Mouse (Mus musculus) common myeloid progenitor, adult 5-6 weeks (primary cell): Measurements from ENCODE around the gene Rora. TPM values are rescaled to one million over a fixed set of nuclear protein-coding genes. Genes with fewer than 3 reads are reported as not detected.

ENCODE experiments used
- ATAC-seq: replicated peaks from 2 replicates; pipeline ENCODE4 v1.8.0; 2016; ENCODE audit warnings: low read depth, mild to moderate bottlenecking, moderate TSS enrichment, inconsistent platforms; ENCODE audit not compliant: poor library complexity, severe bottlenecking
- total RNA-seq: library from RNA; stranded (forward); fragments of 200-1000, 187-1606 nt; gene quantifications from 2 replicates; pipeline ENCODE4 v1.2.3, GENCODE M21; 2017

Gene Rora
- total RNA-seq, 1 experiment from 2014 or later: 1.1 TPM

DNA sequence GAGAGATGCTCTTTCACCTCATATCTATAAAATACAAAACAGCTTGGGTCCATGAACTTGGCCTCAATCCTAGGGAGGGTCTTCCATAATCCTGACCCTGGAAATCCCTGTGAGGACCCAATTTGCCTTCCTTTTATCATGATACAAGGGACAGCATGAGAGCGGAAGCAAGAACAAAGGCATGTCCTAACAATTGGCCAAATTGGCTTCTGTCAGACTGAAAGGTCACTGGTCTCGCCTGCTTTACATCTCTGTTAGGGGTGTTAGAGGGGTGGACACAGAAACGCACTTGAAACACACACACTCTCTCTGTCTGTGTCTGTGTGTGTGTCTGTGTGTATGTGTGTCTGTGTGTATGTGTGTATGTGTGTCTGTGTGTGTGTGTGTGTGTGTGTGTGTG is 332.2 kb downstream of the Rora start:
- no peak for ATAC-seq

DNA sequence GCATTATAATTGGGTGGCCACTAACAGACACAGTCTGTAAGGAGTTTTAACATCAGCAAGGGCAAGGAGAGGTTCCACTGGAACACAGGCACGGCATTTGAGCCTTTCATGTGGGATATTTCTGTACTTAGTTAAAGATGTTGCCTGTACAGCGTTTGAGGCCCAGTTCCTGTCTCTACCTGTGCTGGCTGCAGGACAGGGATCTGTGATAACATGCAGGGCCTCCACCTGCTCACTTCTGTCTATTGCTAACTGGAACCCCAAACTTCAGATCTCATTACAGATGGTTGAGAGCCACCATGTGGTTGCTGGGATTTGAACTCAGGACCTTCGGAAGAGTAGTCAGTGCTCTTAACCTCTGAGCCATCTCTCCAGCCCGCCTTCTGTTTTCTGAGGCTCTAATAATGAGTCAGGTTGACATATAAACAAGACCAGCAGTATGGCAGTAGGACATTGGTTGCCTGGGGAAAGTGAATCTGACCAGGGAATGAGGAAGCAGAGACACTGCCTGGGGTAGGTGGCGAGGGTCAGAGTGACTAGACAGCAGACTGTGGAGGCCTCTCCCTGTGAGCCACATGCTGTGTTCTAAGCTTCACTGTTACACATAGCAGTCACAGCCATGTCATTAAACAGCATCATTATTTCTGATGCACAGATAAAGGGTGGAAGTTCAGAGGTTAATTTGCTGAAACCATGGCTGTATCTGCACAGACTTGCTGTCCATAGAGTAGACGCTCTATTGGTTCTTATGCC is 333.9 kb downstream of the Rora start:
- no peak for ATAC-seq

DNA sequence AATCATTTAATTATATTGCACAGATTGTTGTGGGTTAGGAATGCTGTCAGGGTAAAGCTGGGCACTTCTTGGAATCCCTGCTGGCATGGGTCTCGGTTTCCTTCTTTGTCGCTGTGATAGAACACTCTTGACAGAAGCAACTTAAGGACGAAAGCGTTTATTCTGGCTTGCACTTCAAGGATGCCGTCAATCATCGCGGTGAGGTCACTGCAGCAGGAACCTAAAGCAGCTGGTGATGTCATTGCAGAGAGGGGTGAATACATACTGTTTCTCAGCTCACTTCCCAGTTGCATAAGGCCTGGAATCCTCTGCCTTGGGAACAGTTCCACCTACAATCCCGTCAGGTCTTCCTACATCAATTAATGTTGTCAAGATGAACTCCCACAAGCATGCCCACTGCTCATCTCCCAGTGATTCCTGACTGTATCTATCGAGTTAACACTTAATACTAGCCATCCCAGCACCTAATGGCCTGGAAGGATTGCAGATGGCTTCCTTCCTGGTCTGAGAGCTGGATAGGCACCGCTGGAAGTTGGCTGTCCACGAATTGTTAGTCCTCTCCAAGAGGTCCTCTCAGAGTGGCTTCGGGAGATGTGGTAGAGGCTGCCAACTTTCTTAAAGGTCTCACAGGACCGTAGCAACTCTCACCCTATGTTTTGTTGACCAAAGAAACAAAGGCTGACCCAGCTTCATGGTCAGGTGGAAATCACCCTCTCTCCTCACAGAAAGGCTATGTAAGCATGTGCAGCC is 334.8 kb downstream of the Rora start:
- ATAC-seq: no peak

GRCm38 (mm10) chr9:68989885-68990449 is 336.4 kb downstream of the Rora start:
- ATAC-seq: no peak

DNA sequence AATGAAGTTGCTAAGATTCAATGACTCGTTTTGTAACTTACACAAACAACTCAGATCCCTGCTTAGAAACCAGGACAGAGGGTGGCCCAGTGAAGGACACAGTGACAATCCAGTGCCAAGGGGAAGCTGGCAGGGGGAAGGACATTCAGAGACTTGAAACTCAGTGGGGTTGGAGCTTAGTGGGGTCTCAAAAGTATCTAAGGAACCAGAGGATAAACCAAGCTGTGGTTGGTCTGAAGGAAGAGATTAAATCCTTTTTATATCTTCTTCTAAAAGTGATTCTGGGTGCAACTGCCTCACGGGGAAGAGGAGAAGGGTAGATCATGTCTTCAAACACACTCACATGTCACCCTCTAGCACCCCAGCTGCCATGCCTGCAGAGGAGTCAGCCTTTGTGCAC is 340.3 kb downstream of the Rora start:
- ATAC-seq: no peak

DNA sequence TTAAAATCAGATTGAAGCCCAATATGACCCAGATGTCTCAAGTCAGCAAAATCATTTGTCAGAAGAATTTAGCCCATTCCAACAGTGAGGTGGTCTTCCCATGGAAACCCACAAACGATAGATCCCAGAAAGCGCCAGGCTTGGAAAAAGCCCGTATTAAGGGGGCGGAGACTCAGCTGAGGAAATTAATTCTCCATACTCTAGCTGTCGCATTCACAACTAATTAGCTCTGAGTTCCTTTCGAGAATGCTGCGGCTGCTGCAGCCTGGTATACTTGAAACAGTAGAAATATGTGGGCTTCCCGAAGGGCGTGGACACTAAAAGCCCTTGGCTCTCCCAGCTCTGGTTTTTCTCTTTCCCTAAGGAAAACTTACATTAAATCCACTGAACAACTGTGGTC is 345.4 kb downstream of the Rora start:
- ATAC-seq: no peak

- ATAC-seq: no peak
Observed at GRCm38 (mm10) chr9:69004514-69004913, 350.9 kb downstream of the Rora start.

- ATAC-seq: no peak
Observed at GRCm38 (mm10) chr9:69006666-69007065, 353.1 kb downstream of the Rora start.

DNA sequence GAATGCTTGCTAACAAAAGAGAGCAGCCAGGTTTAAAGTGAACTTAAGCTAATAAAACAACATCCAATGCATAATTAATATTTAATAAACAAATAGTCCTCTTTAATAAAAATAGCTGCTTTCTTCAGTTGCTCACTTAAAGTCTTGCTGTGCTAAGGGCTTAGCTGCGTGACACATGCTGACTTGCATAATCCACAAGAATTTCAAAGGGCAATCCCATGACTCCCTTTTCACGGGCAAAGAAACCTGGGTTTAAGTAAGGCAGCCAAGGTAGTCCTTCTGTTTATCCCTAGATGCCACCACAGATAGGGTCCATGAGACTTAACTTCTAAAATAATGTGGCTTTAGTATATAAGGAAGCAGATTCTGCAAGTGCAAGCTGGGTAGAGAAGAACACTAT is 355.1 kb downstream of the Rora start:
- no peak for ATAC-seq

DNA sequence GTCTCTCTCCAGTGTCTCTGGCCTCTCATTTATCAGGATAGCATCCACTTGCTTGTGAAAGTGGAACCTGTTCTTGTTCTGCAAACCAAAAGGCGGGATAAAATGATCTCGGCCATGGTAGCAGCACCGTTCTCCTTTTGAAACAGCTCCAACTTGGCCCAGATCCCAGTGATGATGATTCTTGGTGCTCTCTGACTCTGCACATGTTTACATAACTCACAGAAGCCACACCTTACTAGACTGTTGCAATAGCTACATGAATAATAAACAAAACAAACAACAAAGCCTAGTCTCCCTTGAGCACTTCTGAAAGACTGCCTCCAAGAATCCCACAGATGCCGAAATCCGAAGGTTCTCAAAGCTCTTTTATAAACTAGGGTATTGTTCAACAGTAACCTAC is 357.3 kb downstream of the Rora start:
- ATAC-seq: no peak

- no peak for ATAC-seq
Observed at GRCm38 (mm10) chr9:69013186-69013715, 359.7 kb downstream of the Rora start.

- ATAC-seq: no peak
Observed at GRCm38 (mm10) chr9:69014203-69014602, 360.6 kb downstream of the Rora start.

GRCm38 (mm10) chr9:69020381-69020780 is 366.8 kb downstream of the Rora start:
- ATAC-seq: no peak

DNA sequence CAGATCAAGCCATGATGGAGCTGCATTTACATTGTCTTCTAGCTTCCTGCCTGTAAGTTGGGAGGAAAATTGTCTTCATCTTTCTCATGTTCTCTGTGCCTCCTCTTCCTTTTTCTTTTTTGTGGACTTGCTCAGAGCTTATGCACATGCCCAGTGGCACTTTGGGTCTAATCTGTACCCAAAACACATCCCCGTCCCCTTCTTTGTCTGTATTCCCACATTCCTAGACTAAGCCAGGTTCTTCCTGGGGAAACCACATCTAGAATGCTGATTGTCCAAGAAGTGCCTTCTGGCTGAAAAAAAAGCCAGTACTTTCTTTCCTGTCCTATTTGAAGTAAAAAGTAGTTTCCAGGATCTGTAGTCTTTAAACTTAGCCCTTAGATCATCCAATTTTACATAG is 367.9 kb downstream of the Rora start:
- ATAC-seq: no peak

GRCm38 (mm10) chr9:69023314-69023713 is 369.7 kb downstream of the Rora start:
- no peak for ATAC-seq

- no peak for ATAC-seq
Observed at GRCm38 (mm10) chr9:69028177-69028576, 374.6 kb downstream of the Rora start.

- ATAC-seq: peak; percentile 84
Observed at GRCm38 (mm10) chr9:69034301-69034871, 380.8 kb downstream of the Rora start.

DNA sequence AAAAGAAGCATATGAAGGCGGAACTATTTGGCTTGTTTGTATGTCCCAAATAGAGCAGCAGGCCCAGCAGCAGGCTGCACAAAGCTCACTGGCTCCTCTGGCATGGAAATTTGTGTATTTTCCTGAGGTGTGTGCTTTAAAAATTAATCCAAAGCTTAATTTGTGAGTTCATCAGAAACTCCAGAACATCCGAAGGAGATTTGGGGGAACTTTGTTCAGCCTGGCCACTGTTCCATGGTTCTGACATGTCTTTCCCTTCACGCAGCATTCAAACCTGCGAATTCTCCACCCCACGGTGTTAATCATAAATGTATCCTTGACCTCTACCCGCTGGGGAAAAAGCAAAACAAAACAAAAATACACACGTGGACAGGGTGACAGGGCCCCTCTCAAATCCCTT is 381.9 kb downstream of the Rora start:
- ATAC-seq: no peak

DNA sequence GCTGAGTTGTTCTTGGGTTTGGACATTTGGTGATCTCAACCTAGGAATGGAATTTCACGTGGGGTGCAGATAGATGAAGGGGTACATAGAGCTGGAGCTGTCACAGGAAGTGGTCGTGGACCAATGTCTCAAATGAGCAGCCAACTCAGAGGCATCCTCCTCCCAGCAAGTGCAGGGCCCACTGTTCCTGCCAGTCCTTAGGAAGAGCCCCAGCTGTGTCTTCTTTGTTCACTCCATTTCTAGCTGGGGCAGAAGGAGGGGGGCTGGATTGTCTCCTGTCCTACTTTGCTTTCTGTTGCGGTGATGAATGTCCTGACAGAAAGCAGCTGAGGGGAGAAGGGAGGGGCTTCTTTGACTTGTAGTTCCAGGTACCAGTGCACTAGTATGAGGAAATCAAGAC is 382.7 kb downstream of the Rora start:
- ATAC-seq: no peak

DNA sequence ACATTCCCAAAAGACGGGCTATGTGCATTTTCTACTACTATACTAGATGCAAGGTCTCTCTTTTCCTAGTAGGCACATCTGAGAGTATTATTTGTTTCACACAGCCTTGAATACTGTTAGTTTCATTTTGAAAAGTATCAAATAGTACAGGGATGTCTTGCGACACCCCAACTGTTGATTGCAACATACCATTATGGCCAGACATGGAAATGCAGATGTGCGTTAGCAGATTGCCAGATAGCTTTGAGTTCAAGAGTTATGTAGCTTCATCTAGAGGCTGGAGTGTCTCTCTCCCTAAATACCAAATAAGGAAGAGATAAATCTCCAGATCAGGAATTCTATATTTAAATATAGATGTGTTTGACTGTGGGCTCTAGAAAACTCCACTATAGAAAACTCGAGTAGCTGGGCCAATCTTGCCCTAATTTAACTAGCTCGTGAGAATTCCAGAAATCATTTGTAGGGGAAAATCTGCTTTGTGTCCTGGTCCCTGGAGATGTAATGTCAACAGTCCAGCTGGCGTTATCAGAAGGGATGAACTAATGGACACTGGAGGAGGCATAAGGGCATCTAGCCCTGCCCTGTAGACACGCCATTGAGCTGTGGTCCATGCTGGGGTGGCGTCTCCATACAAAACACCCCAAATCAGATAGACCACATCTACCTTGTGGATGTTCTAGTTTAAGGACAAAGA is 390.5 kb downstream of the Rora start:
- ATAC-seq: peak; percentile 77
